Comparison of ENCODE assay signal across 27 mouse cellular contexts in the genomic region with DNA sequence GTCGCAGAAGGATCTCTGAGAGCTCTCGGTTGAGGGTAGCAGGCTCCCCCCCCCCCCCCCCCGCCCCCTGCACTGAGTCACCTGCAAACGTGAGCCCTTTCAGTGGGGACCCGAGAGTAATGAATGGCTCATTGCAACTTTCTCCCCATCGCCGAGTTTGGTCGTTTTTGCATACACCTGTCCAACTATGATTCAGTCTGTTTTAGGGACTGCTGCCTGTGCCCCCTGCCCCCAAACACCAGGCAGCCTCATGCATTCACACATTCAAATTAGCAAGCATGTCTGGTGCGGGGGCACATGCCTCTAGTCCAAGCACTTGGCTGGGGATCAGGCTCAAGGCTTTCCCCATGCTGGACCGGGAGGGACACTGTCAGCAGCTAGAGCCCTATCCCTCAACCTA.
"Had no signal": no experiment of that assay in that cellular context is flagged by ENCODE, and none has a peak within 500 bp of the region (broad histone marks: within the 10 kb centered on the region; RNA-seq: fewer than 3 reads in every experiment).

No protein-coding gene starts in this region.

- H3K36me3 ChIP-seq: heart, embryonic 13.5 days; heart, embryonic 15.5 days; hindbrain, embryonic 10.5 days; hindbrain, embryonic 12.5 days; intestine, embryonic 15.5 days; kidney, embryonic 15.5 days; limb, embryonic 13.5 days; limb, embryonic 15.5 days; liver, embryonic 12.5 days had no signal

- DNase-seq: gastrocnemius, postnatal 14 days; gastrocnemius, postnatal 36 days; heart, adult 18-20 months; heart, postnatal 14 days; heart, postnatal 4 days; kidney, adult 11 months; kidney, adult 2 months; kidney, adult 9 months; kidney, postnatal 14 days; kidney, postnatal 36 days; layer of hippocampus, adult 9-11 months; layer of hippocampus, postnatal 36 days; left cerebral cortex, postnatal 4 days had no signal

- H3K4me1 ChIP-seq: hindbrain, embryonic 10.5 days; hindbrain, embryonic 12.5 days had no signal

- H3K27ac ChIP-seq: heart, embryonic 13.5 days; heart, embryonic 15.5 days; hindbrain, embryonic 10.5 days; hindbrain, embryonic 12.5 days; hindbrain, embryonic 14.5 days; intestine, embryonic 15.5 days; kidney, embryonic 15.5 days; kidney, postnatal 0 days; limb, embryonic 13.5 days; limb, embryonic 15.5 days; liver, embryonic 12.5 days had no signal

- H3K9ac ChIP-seq: heart, embryonic 13.5 days; heart, embryonic 15.5 days; hindbrain, embryonic 12.5 days; hindbrain, embryonic 14.5 days; intestine, embryonic 15.5 days; kidney, embryonic 15.5 days; limb, embryonic 13.5 days; limb, embryonic 15.5 days; liver, embryonic 12.5 days had no signal

- H3K4me3 ChIP-seq: heart, embryonic 13.5 days; heart, embryonic 15.5 days; hindbrain, embryonic 10.5 days; hindbrain, embryonic 12.5 days; intestine, embryonic 15.5 days; kidney, embryonic 15.5 days; limb, embryonic 13.5 days; limb, embryonic 15.5 days; liver, embryonic 12.5 days had no signal

- H3K27me3 ChIP-seq: heart, embryonic 13.5 days; heart, embryonic 15.5 days; hindbrain, embryonic 12.5 days; intestine, embryonic 15.5 days; kidney, embryonic 15.5 days; limb, embryonic 13.5 days; limb, embryonic 15.5 days; liver, embryonic 12.5 days had no signal

- H3K4me2 ChIP-seq: heart, embryonic 11.5 days; heart, embryonic 13.5 days; heart, embryonic 15.5 days; hindbrain, embryonic 12.5 days; hindbrain, embryonic 14.5 days; intestine, embryonic 15.5 days; kidney, embryonic 15.5 days; limb, embryonic 13.5 days; limb, embryonic 15.5 days; liver, embryonic 12.5 days had no signal

- H3K9me3 ChIP-seq: heart, embryonic 13.5 days; heart, embryonic 15.5 days; hindbrain, embryonic 10.5 days; hindbrain, embryonic 12.5 days; intestine, embryonic 15.5 days; kidney, embryonic 15.5 days; limb, embryonic 13.5 days; limb, embryonic 15.5 days; liver, embryonic 12.5 days had no signal

- ATAC-seq: hindbrain, embryonic 16.5 days; inflammation-experienced regulatory T-cells, adult 6 months; intestine, embryonic 15.5 days; liver, embryonic 12.5 days had no signal
